Mouse (Mus musculus): ENCODE data around the gene Susd2. TPM values are rescaled to one million over a fixed set of nuclear protein-coding genes. Genes with fewer than 3 reads are reported as not detected.
A peak's percentile ranks its signal among the peaks of the same experiment; 100 is the strongest.

The Susd2 gene
- polyA plus RNA-seq (2016; fragmentation: Nextera tagmentation; extraction: Ambion mirVana) = 2.0 and 2.4 TPM in 2 replicates

DNA sequence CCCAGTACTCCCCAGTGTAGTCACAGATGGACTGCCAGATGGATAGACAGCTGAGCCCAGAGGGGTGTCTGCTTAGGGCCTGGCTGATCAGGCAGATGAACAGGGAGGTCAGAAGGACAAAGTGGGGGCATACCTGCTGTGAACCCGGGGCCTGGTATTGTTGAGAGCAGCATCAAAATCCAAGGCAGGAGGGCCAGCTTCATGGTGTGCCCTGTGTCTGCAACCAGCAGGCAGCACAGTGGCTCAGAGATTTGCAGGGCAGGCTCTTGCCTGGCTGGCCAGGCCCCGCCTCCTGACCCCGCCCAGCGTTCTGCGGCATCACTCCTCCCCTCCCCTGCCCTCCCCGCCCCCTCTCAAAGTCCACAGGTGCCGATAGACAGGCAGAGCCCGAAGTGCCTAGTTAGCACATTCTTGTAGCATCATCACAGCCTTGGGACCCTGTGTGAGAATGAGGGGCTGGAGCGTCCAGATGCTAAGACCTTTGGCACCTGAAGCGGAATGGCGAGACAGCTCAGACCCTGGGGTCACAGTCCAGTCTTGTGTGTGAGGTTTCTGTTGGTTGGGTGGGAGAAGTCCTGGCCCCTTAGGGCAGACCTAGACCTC, at the start of gene Susd2:
Susd2 (minus strand) TSS at position 268 of the 603 bp plus-strand sequence.
- H3K9me3 ChIP-seq = no peaks in the 10 kb centered on the region
- 0 out of 2 replicates have a peak within 1 kb of the TSS, but pooled peaks have one; percentile 31 for H3K9ac ChIP-seq (replicated peaks)
- peak within 1 kb of the TSS; percentile 22; the same call in 1 of the 2 replicates for H3K27ac ChIP-seq (replicated peaks)
- H3K4me1 ChIP-seq = peaks cover 14% of the 10 kb centered on the region
- no peak within 1 kb of the TSS for H3K4me3 ChIP-seq
- WGBS = 4% methylated on average over 11 of the region's 11 CpGs
- peaks cover 33% of the 10 kb centered on the region for H3K36me3 ChIP-seq
- ATAC-seq (ENCODE audit: low FRiP score, low read depth) = peak; percentile 71
- H3K4me2 ChIP-seq (replicated peaks) = peak within 1 kb of the TSS; percentile 42
- H3K27me3 ChIP-seq = 0 out of 2 replicates have a peak, but pooled peaks cover 5% of the 10 kb centered on the region

DNA sequence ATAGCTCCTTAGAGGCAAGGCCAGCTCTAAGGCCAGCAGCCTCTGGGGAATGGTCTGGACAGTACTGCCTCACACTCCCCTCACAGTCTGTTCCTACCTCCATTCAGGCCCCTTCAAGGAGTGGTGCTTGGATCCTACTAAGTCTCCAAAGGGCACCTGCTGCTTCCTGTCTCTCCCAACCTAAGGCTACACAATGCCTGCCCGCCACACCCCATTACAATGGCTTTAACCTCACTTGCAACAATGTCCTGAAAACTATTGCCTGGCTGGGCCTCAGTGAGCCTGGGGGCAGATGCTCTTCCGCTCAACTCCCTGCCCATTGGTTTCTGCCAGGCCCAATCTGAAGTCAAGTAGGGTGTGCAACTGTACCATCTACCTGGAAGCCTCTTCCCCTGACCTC, 44.8 kb upstream of the Susd2 start:
- Histone ChIP-seq H3K27ac (replicated peaks) (no peak overlapping the region), H3K27me3 (no peaks in the 10 kb centered on the region), H3K4me3 (no peak overlapping the region), H3K4me1 (peaks cover 15% of the 10 kb centered on the region), H3K4me2 (replicated peaks) (no peak overlapping the region), H3K36me3 (peaks cover 62% of the 10 kb centered on the region), H3K9ac (replicated peaks) (no peak overlapping the region), H3K9me3 (no peaks in the 10 kb centered on the region)
- no peak for ATAC-seq (ENCODE audit: low FRiP score, low read depth)
- WGBS = 75% methylated on average over 2 of the region's 2 CpGs

DNA sequence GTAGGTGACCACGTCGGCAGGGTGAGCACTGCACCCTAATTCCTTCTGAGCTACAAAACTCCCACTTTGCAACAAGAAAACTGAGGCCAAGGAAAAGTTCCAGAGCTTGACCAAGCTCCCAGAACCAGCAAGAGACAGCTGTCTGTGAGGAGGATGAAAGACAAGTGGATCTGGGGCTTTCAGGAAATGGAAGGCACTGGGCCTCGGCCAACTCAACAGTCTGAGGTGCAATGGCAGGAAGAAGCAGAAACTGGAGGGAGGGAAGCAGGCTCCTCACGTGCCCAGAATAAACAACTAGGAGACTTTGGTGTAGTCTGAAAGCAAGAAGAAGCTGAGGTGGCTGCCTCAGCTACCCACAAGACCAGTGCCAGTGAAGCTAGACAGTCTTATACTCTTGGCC, 42.9 kb upstream of the Susd2 start:
- H3K27me3 ChIP-seq = no peaks in the 10 kb centered on the region
- no peaks in the 10 kb centered on the region for H3K9me3 ChIP-seq
- H3K4me3 ChIP-seq = no peak overlapping the region
- H3K9ac ChIP-seq (replicated peaks) = no peak overlapping the region
- no peak overlapping the region for H3K4me2 ChIP-seq (replicated peaks)
- WGBS = 84% methylated on average over 4 of the region's 4 CpGs
- ATAC-seq (ENCODE audit: low FRiP score, low read depth) = no peak
- H3K36me3 ChIP-seq = peaks cover 56% of the 10 kb centered on the region
- no peak overlapping the region for H3K27ac ChIP-seq (replicated peaks)
- H3K4me1 ChIP-seq = peaks cover 17% of the 10 kb centered on the region

DNA sequence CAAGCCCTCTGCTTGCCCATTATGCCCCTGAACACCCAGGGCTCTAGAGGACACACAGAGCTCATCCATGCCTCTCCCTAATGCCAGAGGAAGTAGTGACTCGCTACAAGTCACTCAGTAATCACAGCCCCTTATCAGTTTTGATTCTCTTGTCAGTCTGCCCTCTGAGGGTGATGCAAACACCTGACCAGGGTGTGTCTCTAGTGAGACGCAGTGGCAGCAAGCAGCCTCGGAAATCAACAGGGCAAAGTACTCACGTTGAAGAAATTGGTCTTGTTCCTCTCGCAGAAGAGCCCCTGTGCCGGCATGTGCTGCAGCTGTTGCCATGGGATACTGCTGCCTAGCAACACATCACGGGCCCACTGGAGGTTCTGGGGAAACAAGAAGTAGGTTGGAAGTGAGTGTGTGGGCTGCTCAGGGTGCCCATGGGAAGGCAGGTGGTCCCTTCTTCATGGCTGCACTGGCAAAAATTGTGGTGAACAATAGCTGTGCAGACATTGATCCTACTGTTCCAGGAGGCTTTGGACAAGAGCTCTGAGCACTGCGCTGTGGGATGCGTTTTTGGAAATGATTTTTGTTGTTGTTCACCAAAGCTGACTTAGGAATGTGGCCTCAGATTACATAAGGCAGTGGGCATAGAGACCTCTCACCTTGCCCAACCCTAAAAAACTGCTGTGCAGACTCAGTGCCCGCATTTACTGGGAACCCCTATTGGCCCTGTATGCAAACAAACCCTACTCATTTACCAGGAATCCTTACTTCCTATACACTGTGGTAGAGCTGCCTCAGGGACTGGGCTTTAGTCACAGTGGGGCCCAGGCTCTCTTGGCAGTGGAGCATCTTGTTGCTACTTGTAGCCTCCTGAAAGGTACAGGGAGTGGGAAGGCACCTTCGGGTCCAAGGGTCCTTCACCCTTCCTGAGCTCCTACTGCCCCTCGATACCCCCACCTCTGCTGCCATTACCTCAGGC, 40.5 kb upstream of the Susd2 start:
- Histone ChIP-seq H3K27me3 (no peaks in the 10 kb centered on the region), H3K9ac (replicated peaks) (no peak overlapping the region), H3K4me1 (peaks cover 17% of the 10 kb centered on the region), H3K36me3 (peaks cover 55% of the 10 kb centered on the region), H3K4me3 (no peak overlapping the region), H3K27ac (replicated peaks) (peak overlapping the region; percentile 35), H3K4me2 (replicated peaks) (peak overlapping the region; percentile 22; the same call in 1 of the 2 replicates), H3K9me3 (no peaks in the 10 kb centered on the region)
- WGBS = 48% methylated on average over 12 of the region's 12 CpGs
- peak; percentile 89 for ATAC-seq (ENCODE audit: low FRiP score, low read depth)

DNA sequence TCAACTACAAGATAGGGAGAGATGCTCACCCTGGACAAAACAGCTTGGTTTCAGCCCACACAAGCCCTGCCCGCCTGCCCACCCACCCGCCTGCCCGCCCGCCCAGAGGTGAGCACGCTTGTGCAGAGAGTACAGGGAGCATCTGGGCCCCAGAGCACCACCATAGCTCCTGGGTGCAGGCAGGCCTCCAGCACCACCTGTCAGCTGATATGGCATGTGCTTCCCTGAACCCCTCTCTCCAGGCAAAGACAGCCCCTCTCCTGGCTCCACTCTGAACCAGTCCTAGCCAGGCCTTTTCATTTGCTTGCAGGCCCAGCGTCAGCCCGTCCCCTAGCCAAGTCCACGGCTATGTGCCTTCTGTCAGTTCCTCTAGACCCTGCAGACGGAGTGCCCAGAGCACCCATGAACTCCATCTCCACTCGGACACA, 36.8 kb upstream of the Susd2 start:
- Histone ChIP-seq H3K9ac (replicated peaks) (no peak overlapping the region), H3K27ac (replicated peaks) (no peak overlapping the region), H3K4me3 (no peak overlapping the region), H3K36me3 (peaks cover 48% of the 10 kb centered on the region), H3K27me3 (no peaks in the 10 kb centered on the region), H3K4me1 (peaks cover 17% of the 10 kb centered on the region), H3K9me3 (no peaks in the 10 kb centered on the region), H3K4me2 (replicated peaks) (no peak overlapping the region)
- ATAC-seq (ENCODE audit: low FRiP score, low read depth) = no peak
- 93% methylated on average over 10 of the region's 10 CpGs for WGBS

DNA sequence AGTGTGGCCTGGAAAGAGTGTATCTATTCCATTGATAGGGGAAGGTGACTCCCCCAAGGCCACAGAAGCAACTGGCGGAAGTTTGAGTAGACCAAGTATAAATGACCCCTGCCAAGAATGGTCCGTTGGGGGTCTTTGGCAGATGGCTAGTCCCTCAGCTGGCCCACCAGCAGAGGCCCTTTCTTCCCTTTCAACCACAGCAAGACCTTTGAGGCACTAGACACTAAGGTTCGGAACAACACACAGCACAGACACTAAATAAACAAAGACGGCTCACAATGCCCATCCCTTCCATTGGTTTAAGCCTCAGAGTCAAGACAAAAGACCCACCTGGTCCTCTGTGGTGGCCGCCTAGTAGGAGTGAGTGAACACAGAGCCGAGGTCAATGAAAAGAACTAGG, 35.4 kb upstream of the Susd2 start:
- H3K4me3 ChIP-seq = no peak overlapping the region
- no peak for ATAC-seq (ENCODE audit: low FRiP score, low read depth)
- WGBS = 80% methylated on average over 6 of the region's 6 CpGs
- H3K9me3 ChIP-seq = no peaks in the 10 kb centered on the region
- H3K27me3 ChIP-seq = no peaks in the 10 kb centered on the region
- no peak overlapping the region for H3K27ac ChIP-seq (replicated peaks)
- no peak overlapping the region for H3K9ac ChIP-seq (replicated peaks)
- H3K4me2 ChIP-seq (replicated peaks) = no peak overlapping the region
- H3K4me1 ChIP-seq = peaks cover 8% of the 10 kb centered on the region
- peaks cover 55% of the 10 kb centered on the region for H3K36me3 ChIP-seq

DNA sequence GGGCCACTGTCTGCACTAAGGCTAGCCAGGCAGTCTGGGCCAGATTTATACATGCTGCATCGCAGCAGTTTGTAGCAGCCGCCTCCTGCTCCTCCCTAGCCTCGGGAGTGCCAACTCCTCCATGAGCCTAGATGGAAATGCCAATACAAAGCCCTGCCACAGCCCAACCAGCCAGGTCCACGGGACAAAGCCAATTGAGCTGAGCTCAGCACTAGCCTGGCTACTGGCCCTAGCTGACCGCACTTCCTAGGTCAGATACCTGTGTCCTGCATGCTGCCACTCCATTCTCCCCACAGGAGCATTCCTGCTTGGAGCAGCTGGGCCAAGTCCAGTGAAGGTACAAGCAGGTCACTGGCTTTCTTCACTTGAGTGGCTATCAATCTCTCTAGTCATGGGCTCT, 34.2 kb upstream of the Susd2 start:
- H3K27ac ChIP-seq (replicated peaks) = no peak overlapping the region
- H3K4me3 ChIP-seq = no peak overlapping the region
- no peaks in the 10 kb centered on the region for H3K9me3 ChIP-seq
- no peak overlapping the region for H3K4me2 ChIP-seq (replicated peaks)
- peaks cover 48% of the 10 kb centered on the region for H3K36me3 ChIP-seq
- no peaks in the 10 kb centered on the region for H3K4me1 ChIP-seq
- H3K9ac ChIP-seq (replicated peaks) = no peak overlapping the region
- 94% methylated on average over 5 of the region's 5 CpGs for WGBS
- ATAC-seq (ENCODE audit: low FRiP score, low read depth) = no peak
- H3K27me3 ChIP-seq = no peaks in the 10 kb centered on the region

DNA sequence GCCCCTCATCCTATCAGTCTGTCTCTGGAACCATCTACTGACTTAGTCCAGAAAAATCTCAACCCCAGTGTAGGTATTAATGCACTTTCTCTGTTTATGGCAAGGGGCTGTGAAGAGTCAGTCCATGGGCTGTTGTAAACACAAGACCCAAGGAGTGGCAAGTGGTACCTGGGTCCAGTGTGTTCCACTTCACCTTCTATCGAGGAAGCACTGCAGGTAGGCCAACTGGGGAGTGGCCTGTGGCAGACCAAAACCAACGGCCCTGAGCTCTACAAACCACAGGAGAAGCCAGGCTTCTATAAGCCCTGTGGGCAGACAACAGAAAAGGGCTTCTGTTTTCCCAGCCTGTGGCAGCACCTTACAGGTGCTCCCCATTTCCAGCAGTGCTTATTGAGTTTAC, 33.8 kb upstream of the Susd2 start:
- H3K9me3 ChIP-seq = no peaks in the 10 kb centered on the region
- H3K4me3 ChIP-seq = no peak overlapping the region
- H3K27ac ChIP-seq (replicated peaks) = no peak overlapping the region
- H3K27me3 ChIP-seq = no peaks in the 10 kb centered on the region
- WGBS = 97% methylated on average over 2 of the region's 2 CpGs
- no peak for ATAC-seq (ENCODE audit: low FRiP score, low read depth)
- no peak overlapping the region for H3K4me2 ChIP-seq (replicated peaks)
- H3K4me1 ChIP-seq = no peaks in the 10 kb centered on the region
- peaks cover 45% of the 10 kb centered on the region for H3K36me3 ChIP-seq
- no peak overlapping the region for H3K9ac ChIP-seq (replicated peaks)

DNA sequence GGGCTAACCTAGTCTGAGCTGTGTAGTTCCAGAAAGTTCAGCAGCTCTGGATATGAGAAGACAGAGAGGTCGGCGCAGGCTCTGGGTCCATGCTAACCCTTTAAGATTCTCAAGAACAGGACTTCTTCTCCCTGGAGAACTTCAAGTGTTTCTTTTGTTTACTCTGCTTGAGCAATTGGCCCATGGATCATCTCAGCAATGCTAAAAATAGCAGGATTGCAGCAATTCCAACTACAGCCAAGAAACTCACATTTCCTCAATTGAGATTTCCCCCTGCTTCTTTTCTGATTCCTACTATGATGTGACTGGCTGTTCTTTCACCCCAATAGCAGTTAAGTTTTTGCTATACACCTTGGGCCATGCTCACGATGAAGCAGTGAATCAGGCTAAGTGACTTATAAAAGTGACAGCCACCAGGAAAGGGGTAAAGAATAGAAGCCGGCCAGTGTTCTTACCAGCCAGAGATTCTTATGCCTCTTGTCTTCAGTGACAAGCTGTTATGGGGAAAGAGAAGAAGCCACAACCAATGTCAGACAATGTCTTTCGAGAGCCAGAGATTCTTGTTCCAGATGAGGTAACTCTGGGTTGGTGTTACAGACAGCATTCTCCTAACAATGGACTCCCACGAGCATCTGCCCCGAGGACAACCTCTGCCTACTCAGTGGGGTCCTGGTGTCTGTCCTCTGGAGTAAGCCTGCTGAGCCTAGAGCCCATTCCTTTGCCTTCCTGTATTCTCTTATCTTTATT, 33.2 kb upstream of the Susd2 start:
- peaks cover 50% of the 10 kb centered on the region for H3K36me3 ChIP-seq
- WGBS = 87% methylated on average over 7 of the region's 7 CpGs
- no peak overlapping the region for H3K27ac ChIP-seq (replicated peaks)
- H3K4me2 ChIP-seq (replicated peaks) = no peak overlapping the region
- H3K9ac ChIP-seq (replicated peaks) = no peak overlapping the region
- ATAC-seq (ENCODE audit: low FRiP score, low read depth) = no peak
- H3K4me3 ChIP-seq = no peak overlapping the region
- no peaks in the 10 kb centered on the region for H3K9me3 ChIP-seq
- no peaks in the 10 kb centered on the region for H3K27me3 ChIP-seq
- H3K4me1 ChIP-seq = no peaks in the 10 kb centered on the region

DNA sequence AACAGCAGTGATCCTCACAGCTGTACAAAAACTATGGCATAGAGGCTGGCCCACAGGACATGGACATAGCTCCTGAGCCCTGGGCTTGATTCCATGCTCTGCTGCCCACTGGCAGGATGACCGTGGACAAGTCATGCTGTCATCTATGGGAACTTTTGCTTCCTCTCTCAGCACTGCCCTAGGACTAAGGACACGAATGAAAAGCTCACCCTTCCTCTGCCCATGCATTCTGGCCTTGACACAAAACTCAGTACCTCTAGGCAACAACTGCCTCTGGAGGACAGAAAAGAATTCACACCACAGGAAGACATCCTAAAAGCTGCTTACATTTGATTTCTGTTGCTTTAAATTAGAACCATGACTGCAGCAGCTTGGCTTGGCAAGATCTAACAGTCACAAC, 32.5 kb upstream of the Susd2 start:
- H3K9me3 ChIP-seq = no peaks in the 10 kb centered on the region
- ATAC-seq (ENCODE audit: low FRiP score, low read depth) = no peak
- H3K9ac ChIP-seq (replicated peaks) = no peak overlapping the region
- no peaks in the 10 kb centered on the region for H3K27me3 ChIP-seq
- H3K27ac ChIP-seq (replicated peaks) = no peak overlapping the region
- no peak overlapping the region for H3K4me2 ChIP-seq (replicated peaks)
- peaks cover 47% of the 10 kb centered on the region for H3K36me3 ChIP-seq
- no peaks in the 10 kb centered on the region for H3K4me1 ChIP-seq
- WGBS = 92% methylated on average over 2 of the region's 2 CpGs
- no peak overlapping the region for H3K4me3 ChIP-seq

DNA sequence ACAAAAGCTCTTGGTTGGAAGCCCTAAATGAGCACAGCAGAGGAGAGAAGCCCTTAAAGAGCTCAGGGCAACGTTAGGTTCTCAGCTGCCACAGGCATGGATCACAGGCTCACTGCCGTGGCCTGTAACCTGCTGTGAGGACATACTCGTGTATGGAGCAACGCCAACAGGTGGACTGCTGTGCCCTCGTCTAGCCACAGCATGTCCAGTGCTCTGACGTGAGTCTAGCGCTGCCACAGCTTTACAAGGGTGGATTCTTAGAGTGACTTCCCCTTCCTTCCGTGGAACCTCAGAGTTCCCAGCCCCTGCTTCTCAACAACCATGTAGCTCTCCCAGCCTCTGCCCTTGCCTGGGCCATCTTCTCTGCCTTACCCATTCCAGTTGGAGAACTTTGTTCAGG, 31.8 kb upstream of the Susd2 start:
- Histone ChIP-seq H3K27me3 (no peaks in the 10 kb centered on the region), H3K36me3 (peaks cover 49% of the 10 kb centered on the region)
- WGBS = 82% methylated on average over 8 of the region's 8 CpGs

DNA sequence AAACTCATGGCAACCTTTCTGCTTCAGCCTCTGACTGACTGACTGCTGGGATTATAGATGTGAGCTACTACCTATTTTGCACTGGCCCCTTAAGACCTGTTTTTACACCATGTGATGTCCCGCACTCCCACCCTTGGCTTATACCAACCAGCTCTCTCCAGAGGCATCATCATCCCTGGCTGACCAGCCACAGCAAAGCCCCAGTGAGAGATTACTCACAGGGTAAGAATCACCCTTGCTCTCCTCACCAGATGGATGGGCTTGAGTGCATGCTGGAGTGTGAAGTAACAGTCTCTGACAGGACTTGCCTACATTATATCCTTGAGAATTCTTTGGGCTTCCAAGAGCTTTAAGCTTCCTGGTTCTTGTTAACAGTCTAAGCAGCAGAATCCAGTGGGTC, 26.1 kb upstream of the Susd2 start:
- H3K9me3 ChIP-seq = no peaks in the 10 kb centered on the region
- H3K4me3 ChIP-seq = no peak overlapping the region
- peaks cover 31% of the 10 kb centered on the region for H3K27me3 ChIP-seq
- no peak for ATAC-seq (ENCODE audit: low FRiP score, low read depth)
- WGBS = 100% methylated on average over 1 of the region's 1 CpGs
- no peak overlapping the region for H3K4me2 ChIP-seq (replicated peaks)
- peaks cover 32% of the 10 kb centered on the region; the same call in 1 of the 2 replicates for H3K36me3 ChIP-seq
- no peak overlapping the region for H3K9ac ChIP-seq (replicated peaks)
- H3K4me1 ChIP-seq = peaks cover 22% of the 10 kb centered on the region
- H3K27ac ChIP-seq (replicated peaks) = no peak overlapping the region

More for the DNA sequence above, 31.8 kb upstream of the Susd2 start:
- Histone ChIP-seq H3K9me3 (no peaks in the 10 kb centered on the region), H3K4me1 (no peaks in the 10 kb centered on the region), H3K4me3 (no peak overlapping the region), H3K27ac (replicated peaks) (no peak overlapping the region), H3K9ac (replicated peaks) (no peak overlapping the region), H3K4me2 (replicated peaks) (no peak overlapping the region)
- ATAC-seq (ENCODE audit: low FRiP score, low read depth) = no peak
